In the genomic region with DNA sequence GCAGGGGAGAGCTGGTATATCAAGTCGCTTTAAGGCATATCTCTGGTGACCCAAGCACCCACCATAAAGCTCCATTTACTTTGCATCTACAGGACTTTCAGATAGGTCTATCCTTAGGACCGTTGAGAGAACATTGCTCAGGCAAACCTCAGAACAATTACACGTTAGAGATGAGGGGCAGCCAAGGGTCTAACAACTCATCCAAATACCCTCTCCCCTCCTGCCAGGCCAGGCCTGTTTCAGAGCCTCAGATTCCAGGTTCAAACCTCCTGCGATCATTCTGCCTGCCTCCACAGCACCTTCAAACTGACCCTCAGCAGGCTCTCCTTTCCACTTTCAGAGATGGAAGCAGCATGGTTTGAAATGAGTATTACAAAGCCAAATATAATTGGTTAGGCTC, we compare ENCODE assay signal across 16 mouse cellular contexts.
"Had no signal": no experiment of that assay in that cellular context is flagged by ENCODE, and none has a peak within 500 bp of the region (broad histone marks: within the 10 kb centered on the region; RNA-seq: fewer than 3 reads in every experiment).

No protein-coding gene starts in this region.

- DNase-seq: retina, postnatal 1 day; right cerebral cortex, adult 18-20 months; right cerebral cortex, postnatal 14 days; right cerebral cortex, postnatal 25 days; right cerebral cortex, postnatal 4 days; spleen, adult 18-20 months; thymus, adult 18-20 months; thymus, adult 2 months; thymus, postnatal 14 days; thymus, postnatal 25 days; thymus, postnatal 36 days; thymus, postnatal 4 days had no signal

- H3K36me3 ChIP-seq: neural tube, embryonic 13.5 days; neural tube, embryonic 15.5 days; stomach, embryonic 15.5 days had no signal

- H3K9me3 ChIP-seq: neural tube, embryonic 13.5 days; neural tube, embryonic 15.5 days; stomach, embryonic 15.5 days had no signal

- H3K27me3 ChIP-seq: neural tube, embryonic 13.5 days; neural tube, embryonic 15.5 days; stomach, embryonic 15.5 days had no signal

- H3K4me1 ChIP-seq: neural tube, embryonic 15.5 days had no signal

- H3K27ac ChIP-seq: neural tube, embryonic 13.5 days; neural tube, embryonic 15.5 days; stomach, embryonic 15.5 days; stomach, postnatal 0 days had no signal

- H3K4me3 ChIP-seq: neural tube, embryonic 13.5 days; neural tube, embryonic 15.5 days; stomach, embryonic 15.5 days had no signal
